Mouse (Mus musculus) ZHBTc4 (cell line): ENCODE data around the gene Thada.

Experiments used
- DNase-seq: peaks from one replicate; pipeline ENCODE4 v3.0.0-alpha.2; 2011; ENCODE audit warnings: low read depth, low spot score

Gene Thada

DNA sequence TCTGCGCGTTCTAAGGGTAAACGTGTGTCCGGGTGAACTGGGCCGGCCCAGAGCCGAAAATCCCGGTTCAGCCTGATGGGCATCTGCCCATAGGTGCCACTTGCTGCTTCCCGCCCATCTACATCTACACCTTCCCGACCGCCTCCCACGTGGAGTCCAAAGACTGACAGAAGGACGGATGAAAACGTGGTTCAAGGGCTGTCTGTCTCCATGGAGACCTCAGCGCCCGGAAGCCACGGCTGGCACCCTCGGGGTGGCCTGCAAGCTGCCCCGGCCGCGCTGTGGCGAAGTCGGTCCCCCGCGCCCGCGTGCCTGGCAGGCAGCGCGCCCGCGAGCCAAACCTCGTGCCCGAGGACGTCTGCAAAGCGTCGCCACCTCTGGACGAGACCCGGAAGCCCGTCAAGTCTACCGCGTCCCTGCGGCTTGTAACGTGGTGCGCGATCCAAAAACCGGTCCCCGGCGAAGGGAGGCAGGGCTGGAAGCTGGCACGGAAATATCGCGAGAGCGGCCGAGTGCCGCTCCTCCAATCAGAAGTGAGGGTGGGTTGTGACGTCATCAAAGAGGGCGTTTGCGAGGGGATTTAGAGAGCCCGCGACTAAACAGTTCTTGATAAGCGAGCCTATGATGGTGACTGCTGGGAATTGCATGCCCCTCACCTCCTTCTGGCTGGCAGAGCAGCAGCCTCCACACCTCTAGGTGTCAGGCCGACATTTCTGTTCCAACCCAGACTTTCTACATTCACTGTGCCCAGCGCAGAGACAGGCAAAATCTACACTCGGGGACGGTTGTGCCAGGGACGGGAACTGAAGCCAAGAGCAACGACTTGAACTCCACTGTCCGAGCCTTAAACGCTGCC is at the start of gene Thada:
Gene Thada (minus strand): TSS at position 453 of the 856 bp plus-strand sequence.
- DNase-seq: peak; percentile 94

DNA sequence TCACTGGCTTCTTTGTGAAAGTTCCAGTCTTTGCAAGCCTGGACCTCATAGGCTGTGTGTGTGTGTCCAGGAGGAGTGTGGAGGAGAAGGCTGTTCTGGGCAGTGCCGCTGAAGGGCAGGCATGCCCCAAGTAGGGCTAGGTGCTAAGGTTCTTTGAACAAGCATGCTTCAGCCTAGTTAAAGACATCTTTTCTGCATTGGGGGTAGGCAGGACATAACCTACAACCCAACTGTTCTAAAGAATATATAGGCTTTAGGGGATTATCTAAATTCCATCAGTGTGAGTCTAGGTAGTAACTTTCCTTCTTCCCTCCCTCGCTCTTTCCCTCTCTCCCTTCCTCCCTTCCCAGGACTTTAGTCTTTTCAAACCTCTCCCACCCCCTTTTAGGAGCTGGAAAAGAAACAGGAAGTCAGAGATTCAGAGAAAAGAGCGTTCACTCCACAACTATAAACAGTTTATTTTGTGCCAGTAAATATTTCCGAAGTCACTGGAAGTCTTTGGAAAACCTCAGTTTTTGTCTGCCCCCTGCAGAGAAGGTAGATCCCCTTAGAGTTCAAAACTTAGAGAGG is 46.6 kb upstream of the Thada start:
- no peak for DNase-seq

DNA sequence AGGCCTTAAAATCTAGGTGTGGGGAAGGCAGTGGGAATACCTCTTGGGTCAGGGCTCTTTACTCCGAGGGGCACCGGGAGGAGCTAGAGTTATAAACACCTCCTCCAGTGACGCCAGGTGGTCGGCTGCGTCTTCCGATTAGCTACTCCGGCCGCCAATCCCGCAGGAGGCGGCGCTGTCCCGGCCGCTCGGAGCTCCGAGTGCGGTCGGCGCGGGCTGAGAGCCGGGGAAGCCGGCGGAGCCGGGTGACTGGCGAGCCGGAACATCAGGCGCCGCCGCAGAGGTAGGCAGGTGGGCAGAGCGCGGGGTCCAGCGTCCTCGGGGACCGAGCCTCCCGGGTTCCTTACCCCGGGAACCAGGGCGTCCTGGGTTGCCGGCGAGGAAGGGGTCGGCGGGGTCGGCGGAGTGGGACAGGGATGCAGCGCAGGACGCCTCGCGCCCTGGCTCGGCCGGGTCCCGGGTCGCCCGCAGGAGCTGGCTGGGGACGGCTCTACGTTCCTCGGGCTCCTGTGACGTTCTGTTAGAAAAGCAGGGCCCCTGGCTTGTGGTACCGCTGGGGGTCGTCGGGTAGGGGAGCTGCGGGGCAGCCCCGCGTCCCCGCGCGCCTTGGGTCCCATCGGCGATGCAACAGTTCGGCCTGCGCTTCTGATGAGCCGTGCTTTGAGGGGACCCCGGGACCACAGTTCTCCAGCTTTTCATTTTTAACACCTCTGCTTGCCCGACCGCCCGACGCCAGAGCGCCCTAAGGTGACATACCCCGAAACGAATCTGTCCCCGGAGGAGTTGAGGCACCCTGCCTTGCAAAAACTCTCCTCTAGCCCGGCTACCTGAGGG is 45.9 kb upstream of the Thada start, which contains the start of gene Plekhh2:
Gene Plekhh2 (plus strand): TSS at position 214 of the 834 bp plus-strand sequence.
- DNase-seq: peak; percentile 84

DNA sequence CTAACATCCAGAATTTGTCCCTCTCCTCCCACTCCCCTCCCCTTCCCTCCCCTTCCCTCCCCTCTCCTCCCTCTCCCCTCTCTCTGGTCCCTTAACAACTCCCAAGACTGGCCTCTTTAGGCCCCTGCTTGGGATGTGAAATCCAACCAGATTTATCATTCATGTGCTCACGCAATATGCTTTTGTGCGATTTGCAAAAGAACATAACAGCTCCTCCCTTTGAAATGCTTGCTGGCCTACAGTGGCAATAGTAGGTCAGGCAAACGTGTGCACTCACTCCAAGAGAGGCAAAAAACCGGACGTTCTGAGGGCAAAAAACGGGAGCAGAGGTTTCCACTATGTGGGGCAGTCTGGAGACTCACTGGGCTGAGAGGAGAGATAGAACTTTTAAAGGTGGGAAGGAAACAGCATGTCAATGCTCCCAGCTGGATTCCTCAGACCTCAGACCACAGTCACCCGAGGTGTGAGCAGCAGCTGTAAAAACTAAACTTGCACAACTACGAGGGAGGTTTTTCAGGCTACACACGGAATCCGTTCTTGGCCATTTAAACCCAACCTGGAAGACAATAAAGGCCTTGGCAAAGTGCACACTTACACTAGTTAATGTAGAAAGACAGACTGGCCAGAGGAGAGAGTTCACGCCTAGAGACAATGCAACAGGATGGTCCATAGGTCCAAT is 45.1 kb upstream of the Thada start:
- no peak for DNase-seq

DNA sequence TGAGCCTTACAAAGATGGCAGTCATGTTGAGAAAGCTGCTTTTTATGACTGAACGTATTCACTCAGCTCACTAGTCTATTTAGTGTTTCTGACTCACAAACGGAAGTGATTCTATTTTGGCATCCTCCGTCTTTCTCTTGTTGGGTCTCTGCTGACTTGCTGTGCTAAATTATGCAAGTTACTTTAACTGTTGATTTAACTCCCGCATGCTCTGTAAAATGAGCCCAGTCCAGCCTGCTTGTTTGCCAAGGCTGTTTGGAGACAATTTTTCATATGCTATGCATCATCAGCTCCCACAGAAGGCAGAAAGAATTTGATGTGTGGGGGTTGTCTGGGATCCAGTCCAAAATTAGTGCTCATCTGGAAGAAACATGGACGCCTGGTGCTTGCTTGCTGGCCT is 44.4 kb upstream of the Thada start:
- no peak for DNase-seq

DNA sequence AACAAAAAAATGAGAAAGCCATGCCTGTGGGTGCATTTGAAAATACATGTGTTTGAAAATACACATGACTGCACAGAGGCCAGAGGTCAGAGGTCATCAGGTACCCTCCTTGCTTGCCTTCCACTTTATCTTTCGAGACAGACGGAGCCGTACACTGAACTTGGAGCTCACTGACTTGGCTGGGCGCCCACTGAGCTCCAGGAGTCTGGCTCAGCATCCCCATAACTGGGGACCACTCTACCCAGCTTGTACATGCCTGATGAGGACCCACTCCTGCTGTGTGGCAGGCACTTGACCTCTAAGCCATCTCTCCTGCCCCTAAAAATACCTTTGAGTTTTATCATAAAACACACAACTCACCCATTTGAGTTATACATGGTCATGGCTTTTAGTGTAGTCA is 43.2 kb upstream of the Thada start:
- no peak for DNase-seq

DNA sequence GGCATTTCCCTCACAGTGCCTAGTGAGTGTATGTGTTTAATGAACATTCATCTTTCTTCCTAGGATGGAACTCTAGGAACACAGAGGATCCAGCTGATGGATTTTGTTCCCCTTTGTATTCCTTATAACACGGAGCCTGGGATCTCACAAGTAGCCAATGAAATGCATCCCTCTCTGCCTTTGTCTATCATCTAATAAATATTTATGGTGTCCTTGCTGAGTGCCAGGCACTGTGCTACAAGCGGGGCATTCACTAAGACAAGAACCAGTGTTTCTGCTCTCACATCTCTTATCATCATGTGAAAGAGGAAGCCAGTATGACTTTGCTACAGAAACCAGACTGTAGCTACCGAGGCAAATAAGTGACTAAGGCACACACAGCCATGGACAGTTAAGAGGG is 42.7 kb upstream of the Thada start:
- no peak for DNase-seq

DNA sequence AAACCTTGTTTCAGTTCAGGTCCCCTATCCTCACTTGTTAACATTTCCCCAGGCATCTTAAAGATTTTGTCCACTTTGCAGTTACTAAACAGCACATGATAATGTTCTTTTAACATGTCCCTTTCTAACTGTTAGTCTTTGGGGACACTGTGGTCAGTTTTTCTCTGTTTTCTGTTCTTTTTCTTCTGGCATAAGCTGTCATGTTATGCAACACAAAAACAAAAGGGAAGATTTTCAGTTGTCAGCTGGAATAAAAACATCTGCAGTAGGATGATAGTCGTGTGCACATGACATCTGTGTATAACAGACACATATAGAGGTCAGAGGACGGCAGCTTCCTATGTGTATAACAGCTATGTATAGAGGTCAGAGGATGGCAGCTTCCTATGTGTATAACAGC is 39.9 kb upstream of the Thada start:
- DNase-seq: no peak

DNA sequence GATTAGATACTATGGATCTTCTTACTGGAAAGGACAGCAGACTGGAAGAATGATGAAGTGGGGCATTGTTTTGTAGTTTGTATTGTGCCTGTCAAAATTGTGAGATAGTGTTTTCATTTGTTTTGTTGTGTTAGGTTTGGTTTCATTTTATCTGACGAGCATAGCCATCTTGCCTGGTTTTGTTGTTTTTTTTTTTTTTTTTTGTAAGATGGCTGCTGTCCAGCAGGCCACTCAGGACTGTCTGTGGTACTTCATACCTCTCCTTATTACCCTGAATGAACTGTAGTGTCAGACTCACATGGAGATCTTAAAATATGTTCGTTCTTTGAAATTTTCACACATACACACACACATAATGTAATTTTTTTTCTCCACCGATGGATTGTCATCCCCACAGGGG is 36.3 kb upstream of the Thada start:
- no peak for DNase-seq

DNA sequence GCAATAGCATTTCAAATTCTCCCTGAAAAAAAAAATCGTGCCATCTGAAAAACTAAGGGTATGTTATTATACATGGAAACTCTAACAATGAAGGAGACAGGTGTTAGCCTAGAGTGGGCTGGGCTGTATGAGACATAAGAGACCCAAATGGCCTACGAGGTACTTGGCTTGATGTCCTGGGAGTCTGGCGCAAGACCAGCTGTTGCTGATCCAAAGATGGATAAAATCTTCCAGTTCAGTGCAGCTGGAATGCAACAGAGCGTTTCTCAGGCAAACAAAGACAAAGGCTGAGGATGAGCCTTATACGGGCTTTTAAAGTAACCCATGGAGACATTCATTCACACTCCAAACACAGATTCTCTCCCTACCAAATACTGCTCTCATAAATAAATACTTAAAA is 32.6 kb upstream of the Thada start:
- no peak for DNase-seq

DNA sequence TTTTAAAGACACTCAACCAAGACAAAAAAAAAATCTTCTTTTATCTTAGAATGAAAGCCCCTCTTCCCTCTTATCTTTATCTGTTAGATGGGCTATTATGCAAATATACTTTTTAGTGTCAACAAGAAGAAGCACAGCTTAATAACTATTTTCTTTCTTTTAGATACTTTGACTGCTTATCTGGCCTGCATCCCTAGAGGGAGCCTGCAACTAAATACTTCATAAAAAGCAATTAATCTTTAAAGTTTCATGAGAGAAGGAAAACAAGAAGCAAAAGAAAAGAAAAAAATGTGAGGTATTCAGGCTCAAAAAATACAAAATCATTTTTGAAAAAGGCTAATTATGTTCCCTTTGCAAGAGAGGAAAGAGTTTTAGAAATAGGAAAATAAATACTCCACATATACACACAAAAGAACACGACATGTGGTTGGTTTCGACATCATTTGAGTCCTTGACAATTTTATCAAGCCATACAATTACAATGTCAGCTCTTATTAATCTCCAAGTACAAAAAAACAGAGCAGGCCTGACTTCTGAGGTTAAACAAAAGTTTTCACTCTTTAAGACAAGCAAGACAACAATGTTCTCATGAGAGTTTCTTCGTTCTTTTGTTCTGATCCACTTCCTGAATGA is 32.1 kb upstream of the Thada start:
- no peak for DNase-seq

DNA sequence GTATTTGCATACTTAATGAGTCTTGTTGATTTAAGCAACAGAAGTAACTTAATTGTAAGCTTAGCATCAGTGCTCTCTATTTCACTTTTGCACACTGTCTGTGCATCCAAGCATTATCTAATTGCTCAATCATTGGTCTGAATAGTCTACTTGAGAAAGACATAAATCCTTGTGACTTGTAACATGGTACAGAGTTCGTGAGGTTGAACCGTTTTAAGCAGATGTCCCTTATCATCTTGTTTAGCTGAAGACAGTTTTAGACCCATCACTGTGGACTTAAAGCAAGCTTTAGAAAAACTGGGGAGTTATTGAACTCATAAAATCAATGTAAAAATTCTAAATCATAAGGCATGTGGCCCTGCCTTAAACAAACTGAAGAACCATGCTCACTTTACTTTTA is 31.6 kb upstream of the Thada start:
- no peak for DNase-seq

DNA sequence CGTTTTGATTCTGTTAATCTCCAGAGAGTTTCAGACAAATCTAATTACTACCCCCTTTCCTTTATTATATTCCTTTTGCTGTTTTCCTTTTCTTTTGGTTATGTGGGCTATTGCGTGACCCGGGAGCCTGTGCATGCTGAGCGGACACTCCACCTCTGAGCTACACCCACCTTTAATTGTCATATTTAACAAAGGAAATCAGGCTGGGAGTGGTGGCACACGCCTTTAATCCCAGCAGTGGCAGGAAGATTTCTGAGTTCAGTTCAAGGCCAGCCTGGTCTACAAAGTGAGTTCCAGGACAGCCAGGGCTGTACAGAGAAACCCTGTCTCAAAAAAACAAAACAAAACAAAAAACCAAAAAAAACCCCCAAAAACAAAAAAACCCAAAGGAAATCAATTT is 31.0 kb upstream of the Thada start:
- DNase-seq: peak; percentile 40

DNA sequence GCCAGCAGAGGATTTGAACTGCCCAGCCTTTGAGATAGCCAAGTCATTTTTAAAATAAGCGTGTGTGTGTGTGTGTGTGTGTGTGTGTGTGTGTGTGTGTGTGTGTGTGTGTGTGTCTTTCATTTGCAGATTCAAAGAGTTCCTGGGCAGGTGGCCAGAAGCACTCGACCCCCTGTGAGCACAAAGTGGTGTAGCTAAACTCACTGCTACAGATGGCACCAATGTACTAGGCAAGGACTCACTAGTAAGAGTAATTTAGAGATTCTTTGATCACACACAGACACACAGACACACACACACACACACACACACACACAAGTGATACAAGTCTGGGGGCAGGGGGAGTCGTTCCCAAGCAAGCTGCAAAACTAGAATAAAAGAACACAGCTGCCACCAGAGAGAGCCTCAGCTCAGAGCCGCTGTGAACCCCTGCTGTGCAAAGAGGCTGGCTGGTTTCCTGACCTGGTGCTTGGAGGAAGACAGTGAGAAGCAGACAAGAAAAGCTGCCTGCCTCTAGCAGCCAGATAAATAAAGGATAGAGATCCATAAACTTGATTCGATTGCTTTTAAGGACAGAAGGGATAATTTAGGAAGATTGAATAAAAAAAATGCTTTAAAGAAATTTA is 26.4 kb upstream of the Thada start:
- peak; percentile 63 for DNase-seq

DNA sequence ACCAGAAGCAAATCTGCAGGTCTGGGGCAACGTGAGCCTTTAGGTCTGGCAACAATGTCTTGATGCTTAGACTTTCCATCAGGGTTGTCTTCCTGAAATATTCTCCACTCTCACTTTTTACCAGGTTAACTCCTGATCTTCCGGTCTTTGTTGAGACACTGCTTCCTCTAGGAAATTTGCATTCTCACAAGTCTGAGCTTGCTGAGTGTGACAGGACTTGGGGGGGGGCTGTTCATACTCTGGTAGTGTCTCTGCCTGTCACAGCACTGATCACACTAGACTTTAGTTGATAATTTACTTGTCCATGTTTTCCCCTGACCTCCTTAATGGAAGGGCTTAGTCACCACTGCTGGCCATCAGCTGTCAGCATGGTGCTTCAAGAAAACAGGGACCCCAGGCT is 21.4 kb upstream of the Thada start:
- DNase-seq: no peak

DNA sequence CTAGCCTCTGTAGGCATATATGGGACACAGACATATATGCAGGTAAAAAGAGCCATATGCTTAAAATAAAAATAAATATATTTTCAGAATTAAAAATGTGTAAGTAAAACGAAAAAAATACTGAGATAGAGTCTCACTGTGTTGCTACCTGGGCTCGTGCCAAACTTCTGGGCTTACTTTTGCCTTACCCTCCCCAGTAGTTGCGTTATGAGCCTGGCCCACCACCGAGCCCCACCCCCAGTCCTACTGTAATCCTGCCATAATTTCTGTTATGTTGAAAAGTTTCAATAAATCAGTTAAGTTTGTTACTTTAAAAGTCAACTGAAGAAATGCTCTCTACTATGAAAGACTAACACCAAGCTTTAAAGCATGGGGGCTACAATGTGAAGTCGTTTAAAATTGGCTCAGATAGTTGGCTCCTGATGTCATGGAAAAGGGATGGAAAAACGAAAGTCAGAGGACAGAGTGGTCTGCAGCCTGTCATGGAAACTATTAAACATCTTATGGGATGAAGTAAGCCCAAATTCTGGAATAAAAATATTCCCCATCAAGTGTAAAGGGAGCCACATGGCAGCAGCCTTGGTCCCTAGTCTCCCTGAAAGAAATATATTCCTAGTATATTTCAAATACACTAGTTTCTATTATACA is 17.8 kb upstream of the Thada start:
- no peak for DNase-seq

DNA sequence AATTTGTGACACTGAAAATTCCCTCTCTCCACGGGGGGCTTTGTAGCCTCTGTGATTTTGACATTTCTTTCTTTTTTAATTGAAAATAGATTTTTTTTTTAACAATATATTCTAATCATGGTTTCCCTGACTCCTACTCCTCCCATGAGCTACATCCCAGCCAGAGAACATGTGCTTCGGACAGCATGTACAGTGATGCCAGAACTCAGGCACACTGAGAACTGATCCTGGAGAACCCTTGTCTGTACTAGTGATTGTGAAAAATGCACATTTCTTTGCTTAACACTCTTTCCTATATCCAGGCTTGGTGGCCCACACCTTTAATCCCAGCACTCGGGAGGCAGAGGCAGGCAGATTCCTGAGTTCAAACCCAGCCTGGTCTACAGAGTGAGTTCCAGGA is 16.8 kb upstream of the Thada start:
- DNase-seq: no peak

DNA sequence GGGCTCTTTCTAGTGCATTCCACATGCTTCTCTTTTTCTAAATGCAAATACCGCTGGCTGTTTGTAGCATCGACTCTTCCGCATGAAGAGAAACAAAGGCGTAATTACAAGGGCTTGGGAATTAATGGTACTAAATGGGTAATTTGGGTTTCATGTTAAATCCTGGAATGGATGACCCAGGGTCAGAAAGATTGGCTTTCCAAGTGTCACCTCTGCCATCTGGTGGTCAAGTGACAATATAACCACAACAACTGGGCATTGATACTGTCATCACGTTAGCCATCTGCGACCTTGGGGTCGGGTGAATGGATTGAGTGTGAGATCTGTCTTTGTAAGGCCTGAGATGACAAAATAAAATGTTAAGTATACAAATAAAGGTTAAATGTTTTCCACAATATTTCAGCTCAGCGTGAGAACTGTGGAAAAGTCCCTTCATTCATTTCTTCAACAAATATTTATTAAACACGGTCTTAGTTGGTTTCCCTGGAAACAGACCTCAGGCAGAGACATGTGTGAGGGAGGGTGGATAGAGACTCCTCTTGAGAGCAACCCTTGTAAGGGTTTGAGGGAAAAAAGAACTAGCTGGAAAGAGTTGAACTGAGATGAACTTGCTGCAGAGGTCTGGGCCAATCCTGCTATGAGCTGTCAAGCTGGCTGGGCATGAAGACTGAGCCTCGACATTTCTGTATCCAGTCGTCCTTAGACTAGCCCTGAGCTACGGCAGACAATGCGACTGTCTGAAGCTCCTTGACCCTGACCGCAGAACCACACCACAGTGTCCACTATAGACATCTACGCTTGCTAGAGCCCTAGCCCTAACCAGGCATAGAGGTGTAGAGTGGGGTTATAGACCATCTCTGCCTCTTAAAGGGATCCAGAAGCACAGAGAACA is 14.7 kb upstream of the Thada start:
- peak; percentile 43 for DNase-seq

DNA sequence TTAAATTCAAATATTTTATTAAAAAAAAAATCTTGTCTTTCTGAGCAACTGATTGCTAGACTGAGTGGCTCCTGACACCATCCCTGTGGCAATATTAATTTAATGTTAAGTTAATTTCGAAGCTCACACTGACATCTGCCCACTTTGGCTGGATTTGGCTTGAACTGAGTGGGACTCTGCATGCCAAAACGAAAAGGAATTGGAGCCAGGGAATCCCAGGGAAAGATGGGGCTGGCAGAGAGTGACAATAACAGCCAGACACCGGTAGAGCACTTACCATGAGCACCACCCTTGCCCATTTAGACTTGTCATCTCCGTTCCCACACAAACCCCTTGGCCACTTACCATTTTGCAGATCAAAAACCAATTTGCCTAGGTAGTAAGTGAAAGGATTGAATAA is 12.3 kb upstream of the Thada start:
- DNase-seq: no peak
